Mouse (Mus musculus): ENCODE data around the gene Ccn2.

The Ccn2 gene

DNA sequence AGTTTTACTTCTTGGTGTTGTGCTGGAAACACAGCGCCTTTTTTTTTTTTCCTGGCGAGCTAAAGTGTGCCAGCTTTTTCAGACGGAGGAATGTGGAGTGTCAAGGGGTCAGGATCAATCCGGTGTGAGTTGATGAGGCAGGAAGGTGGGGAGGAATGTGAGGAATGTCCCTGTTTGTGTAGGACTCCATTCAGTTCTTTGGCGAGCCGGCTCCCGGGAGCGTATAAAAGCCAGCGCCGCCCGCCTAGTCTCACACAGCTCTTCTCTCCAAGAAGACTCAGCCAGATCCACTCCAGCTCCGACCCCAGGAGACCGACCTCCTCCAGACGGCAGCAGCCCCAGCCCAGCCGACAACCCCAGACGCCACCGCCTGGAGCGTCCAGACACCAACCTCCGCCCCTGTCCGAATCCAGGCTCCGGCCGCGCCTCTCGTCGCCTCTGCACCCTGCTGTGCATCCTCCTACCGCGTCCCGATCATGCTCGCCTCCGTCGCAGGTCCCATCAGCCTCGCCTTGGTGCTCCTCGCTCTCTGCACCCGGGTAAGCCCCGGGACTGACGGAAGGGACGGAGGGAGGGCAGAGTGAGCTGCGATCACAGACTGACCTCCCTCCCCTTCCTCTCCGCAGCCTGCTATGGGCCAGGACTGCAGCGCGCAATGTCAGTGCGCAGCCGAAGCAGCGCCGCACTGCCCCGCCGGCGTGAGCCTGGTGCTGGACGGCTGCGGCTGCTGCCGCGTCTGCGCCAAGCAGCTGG, at the start of gene Ccn2:
TSS of gene Ccn2 (plus strand) at position 193 of the 753 bp plus-strand sequence.
- peak; percentile 71 for DNase-seq (ENCODE audit: low read depth, low spot score)

GRCm38 (mm10) chr10:24552870-24553269, 42.4 kb upstream of the Ccn2 start:
- no peak for DNase-seq (ENCODE audit: low read depth, low spot score)

- DNase-seq (ENCODE audit: low read depth, low spot score), result no peak
These were observed 41.2 kb upstream of the Ccn2 start for GRCm38 (mm10) chr10:24554091-24554490.

GRCm38 (mm10) chr10:24558366-24558765, 36.9 kb upstream of the Ccn2 start:
- DNase-seq (ENCODE audit: low read depth, low spot score), result no peak

DNA sequence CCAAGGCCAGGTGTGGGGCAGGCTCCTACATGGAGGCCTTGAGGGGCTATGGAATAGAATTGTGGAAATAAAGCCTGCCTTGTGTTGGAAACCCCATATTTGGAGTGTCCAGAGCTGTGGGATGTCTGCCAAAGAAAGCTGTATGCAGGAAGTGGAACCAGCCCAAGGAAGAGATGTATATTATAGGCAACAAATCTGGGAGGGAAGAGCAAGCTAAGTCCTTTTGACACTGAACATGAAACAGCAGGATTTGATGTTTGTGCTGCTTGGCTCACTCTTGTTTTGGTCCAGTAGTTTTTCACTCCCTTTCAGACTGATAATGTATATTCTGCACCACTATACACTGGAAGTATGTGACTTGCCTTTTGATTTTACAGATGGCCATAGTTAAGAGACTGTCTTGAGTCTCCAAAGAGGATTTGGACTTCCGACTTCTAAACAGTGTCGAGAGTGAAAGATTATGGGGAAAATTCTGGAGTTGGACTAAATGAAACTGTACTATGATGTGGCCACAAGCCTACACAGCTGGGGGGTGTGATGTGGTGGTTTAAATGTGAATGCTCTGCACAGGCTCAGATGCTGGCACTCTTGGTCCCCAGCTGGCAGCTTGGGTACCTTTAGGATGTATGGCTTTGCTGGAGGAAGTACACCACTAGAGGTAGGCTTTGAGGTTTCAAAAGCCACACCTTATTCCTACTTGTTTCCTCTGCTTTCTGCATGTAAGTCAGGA, 25.4 kb upstream of the Ccn2 start:
- DNase-seq (ENCODE audit: low read depth, low spot score), result no peak

DNA sequence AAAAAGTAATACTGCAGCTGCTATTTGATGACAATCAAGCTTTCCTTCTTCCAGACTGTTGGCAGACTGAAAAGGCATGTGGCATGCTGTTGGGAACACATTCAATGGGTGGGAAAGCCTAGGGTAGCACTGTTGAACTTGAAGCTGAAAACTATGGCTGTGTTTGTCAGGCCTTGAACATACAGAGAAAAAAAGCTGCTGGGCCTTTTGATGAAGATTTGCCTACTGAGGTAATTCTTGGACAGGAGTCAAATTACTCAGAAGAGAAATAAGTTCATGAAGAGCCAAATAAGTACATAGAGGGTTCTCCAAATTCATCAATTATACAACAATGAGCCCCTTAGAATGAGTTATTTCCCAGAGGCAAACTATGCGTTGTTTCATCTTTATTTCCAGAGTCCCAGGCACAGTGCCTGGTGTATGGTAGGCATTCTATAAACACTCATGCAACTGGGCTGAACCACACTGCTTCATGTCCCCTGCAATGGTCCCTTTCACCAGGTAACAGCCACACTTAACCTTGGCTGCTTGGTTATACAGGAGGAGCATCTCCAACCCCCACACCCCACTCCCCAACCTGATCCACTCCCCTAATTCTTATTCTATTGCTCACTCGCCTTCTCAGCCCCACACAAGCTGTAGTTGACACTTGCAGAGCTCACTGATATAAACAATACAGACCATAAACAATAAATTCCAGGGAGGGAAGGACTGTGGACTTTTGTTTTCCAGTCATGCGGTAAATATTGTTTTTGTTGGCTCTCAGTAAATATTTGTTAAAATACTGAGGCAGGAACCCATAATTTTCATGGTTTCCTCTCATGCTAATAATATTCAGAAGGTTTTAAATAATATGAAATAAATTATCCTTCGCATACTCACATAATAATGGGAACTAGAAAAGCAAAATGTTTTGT, 22.9 kb upstream of the Ccn2 start:
- no peak for DNase-seq (ENCODE audit: low read depth, low spot score)

- DNase-seq (ENCODE audit: low read depth, low spot score), result no peak
These were observed 21.8 kb upstream of the Ccn2 start for GRCm38 (mm10) chr10:24573484-24573883.

DNA sequence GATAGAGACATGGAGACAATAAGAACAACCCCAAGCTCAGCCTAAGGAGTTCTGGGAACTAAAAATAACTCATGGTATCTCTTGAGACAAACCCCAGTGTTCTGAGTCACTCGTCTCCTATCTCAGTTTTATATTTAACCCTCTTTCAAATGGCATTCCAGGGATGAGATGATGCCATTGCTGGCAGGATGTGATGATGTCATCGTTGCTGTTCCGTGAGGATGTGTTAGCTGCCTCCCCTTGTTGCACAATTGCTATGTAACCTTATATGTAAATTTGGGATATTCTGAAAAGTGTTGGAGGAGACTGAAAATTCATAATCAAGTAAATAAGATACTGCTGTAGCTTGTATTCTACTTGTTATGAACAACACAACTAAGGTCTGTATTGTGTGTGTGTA, 14.2 kb upstream of the Ccn2 start:
- DNase-seq (ENCODE audit: low read depth, low spot score), result no peak

DNA sequence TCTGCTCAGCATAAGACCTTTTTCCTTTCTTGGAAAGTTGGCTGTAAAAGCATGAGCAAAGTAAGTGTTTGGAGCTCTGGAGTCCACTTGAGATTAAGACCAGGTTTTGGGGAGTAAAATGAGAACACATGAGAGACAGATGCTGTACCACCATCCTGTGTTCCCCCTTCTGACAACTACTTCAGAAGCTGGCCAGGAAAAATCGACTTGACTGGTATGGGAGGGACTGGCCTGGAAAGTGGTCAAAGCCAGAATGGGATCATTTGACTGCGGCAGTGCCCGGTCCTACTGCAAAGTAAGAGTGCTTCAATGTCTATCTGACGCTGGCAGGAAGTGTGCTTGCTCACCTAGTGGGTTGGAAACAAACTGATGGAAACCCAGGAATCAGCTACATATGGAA, 6.4 kb upstream of the Ccn2 start:
- DNase-seq (ENCODE audit: low read depth, low spot score), result no peak

GRCm38 (mm10) chr10:24589238-24589637, 6.0 kb upstream of the Ccn2 start:
- no peak for DNase-seq (ENCODE audit: low read depth, low spot score)

GRCm38 (mm10) chr10:24590546-24590945, 4.7 kb upstream of the Ccn2 start:
- no peak for DNase-seq (ENCODE audit: low read depth, low spot score)

DNA sequence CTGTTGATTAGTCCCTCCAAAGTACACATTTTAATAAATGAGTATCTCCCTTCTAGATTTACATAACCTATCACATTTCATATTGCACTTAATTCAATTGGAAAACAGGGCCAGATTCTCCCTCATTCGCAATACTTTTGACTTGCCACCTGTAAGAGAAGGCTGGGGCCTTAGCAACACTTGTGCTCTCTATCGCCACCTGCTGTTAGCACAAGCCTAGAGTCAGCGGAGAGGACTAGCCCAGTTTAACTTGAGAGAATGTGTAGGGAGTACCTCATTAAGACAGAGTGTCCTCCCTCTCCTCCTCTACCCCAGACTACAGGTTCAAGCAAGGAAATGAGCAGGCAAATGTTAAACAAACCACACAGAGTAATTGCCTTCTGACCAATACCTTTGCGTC, 4.1 kb upstream of the Ccn2 start:
- peak; percentile 68 for DNase-seq (ENCODE audit: low read depth, low spot score)

- DNase-seq (ENCODE audit: low read depth, low spot score), result no peak
These were observed 3.5 kb upstream of the Ccn2 start for GRCm38 (mm10) chr10:24591741-24592140.

- no peak for DNase-seq (ENCODE audit: low read depth, low spot score)
These were observed 2.9 kb upstream of the Ccn2 start for GRCm38 (mm10) chr10:24592318-24592717.

DNA sequence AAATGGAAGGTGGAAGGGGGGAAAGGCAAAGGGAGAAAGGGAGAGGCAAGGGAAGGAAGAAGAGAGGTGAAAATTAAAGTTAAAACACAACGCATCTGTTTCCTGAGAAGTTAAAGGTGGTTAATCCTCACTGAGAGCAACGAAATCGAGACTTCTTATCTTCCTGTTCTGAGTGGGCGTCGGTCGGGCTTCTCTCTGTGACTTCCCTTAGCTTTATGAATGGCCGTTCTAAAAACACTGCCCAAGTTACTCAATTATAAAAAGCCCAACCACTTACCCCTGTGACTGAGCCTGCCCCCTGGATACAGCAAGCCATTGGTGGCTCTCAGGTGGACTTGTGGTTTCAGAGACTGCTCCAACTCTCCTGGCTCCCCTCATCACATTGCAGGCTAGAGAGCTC, 2.3 kb upstream of the Ccn2 start:
- no peak for DNase-seq (ENCODE audit: low read depth, low spot score)

DNA sequence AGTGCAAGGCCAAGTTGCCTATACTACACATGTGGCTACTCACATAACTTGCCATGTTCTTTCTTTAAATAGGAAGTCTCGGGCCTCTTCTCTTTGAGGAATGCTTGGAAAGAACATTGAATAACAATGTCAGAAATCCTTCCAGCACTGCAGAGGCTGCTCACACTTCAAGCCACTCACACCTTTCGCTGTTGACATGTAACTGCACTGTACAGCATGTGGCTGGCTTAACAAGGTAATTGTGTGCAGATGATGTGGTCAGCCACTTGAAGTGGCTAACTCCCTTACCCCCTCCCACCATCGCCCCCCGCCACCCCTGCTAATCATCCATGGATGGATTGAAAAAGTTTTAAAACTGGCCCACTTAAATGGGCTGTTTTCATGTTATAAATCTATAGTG, 1.7 kb upstream of the Ccn2 start:
- no peak for DNase-seq (ENCODE audit: low read depth, low spot score)

DNA sequence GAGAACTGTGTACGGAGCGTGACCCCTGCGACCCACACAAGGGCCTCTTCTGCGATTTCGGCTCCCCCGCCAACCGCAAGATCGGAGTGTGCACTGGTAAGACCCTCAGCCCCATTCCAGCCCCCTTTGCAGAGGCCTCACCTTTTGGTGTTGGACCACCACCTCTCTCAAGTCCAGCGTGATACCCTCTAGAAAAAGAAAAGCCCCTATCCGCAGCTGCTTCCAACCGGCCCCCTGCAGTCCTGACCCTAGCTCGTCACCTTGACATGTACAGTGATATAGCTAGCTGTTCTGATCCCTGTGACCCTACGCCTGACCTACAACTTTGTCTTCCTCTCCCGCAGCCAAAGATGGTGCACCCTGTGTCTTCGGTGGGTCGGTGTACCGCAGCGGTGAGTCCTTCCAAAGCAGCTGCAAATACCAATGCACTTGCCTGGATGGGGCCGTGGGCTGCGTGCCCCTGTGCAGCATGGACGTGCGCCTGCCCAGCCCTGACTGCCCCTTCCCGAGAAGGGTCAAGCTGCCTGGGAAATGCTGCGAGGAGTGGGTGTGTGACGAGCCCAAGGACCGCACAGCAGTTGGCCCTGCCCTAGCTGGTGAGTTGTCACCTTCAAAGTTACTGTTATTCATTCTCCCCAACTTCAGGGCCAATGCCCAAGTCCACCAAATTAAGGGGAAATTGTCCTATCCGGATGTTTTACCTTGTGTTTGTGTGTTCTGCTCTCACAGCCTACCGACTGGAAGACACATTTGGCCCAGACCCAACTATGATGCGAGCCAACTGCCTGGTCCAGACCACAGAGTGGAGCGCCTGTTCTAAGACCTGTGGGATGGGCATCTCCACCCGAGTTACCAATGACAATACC, 994 bp downstream of the Ccn2 start:
- no peak for DNase-seq (ENCODE audit: low read depth, low spot score)

GRCm38 (mm10) chr10:24596869-24597339, 1.7 kb downstream of the Ccn2 start:
- no peak for DNase-seq (ENCODE audit: low read depth, low spot score)

DNA sequence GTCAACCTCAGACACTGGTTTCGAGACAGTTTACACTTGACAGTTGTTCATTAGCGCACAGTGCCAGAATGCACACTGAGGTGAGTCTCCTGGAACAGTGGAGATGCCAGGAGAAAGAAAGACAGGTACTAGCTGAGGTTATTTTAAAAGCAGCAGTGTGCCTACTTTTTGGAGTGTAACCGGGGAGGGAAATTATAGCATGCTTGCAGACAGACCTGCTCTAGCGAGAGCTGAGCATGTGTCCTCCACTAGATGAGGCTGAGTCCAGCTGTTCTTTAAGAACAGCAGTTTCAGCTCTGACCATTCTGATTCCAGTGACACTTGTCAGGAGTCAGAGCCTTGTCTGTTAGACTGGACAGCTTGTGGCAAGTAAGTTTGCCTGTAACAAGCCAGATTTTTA, 2.5 kb downstream of the Ccn2 start:
- no peak for DNase-seq (ENCODE audit: low read depth, low spot score)

DNA sequence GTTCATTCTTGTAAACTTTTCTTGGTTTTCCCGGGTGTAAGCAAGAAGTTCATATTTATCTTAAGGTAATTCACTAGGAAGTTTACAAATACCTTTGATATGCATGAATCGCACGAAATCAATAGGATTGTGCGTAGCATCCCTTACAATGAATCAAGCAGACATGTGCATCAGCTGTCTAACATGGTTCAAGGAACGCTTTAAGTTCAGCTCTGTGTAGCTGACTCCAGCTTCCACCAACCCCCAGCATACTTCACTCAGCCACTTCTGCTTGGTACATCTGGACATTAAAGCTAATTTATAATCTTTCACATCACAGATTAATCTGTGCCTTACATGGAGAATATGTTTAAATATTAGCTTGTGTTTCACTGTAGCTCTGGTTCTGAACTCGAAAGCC, 3.5 kb downstream of the Ccn2 start:
- DNase-seq (ENCODE audit: low read depth, low spot score), result no peak

GRCm38 (mm10) chr10:24599802-24600201, 4.6 kb downstream of the Ccn2 start:
- no peak for DNase-seq (ENCODE audit: low read depth, low spot score)
